In genomic region chr4:140641414-140641918, GRCm38 (mm10) we compare ENCODE assay signal across 10 mouse cellular contexts. TPM values are rescaled to one million over a fixed set of nuclear protein-coding genes. Genes with fewer than 3 reads are reported as not detected.
DNase-seq lines count a peak whose midpoint lies in the region; ATAC-seq and TF ChIP-seq lines count a peak whose summit lies in the region.
"Had no signal": no experiment of that assay in that cellular context is flagged by ENCODE, and none has a peak within 500 bp of the region (broad histone marks: within the 10 kb centered on the region; RNA-seq: fewer than 3 reads in every experiment).

No protein-coding gene starts in this region.

- peaks cover 15% of the 10 kb centered on the region; the same call in 1 of the 2 replicates for H3K36me3 ChIP-seq in kidney, embryonic 15.5 days
- H3K36me3 ChIP-seq in ES-E14 (ENCODE audit: control insufficient read depth, insufficient read depth, low read length, poor library complexity, severe bottlenecking) = no peaks in the 10 kb centered on the region
- no peaks in the 10 kb centered on the region for H3K36me3 ChIP-seq in hindbrain, embryonic 15.5 days
- H3K36me3 ChIP-seq: lung, embryonic 15.5 days had no signal

- peak overlapping the region; percentile 68 for H3K27ac ChIP-seq in kidney, embryonic 15.5 days
- peak overlapping the region; percentile 69; the same call in 1 of the 2 replicates for H3K27ac ChIP-seq in ES-E14 (ENCODE audit: insufficient read depth, low read depth, low read length, poor library complexity, severe bottlenecking)
- H3K27ac ChIP-seq in hindbrain, embryonic 15.5 days (replicated peaks) = peak overlapping the region; percentile 56
- H3K27ac ChIP-seq: limb, embryonic 13.5 days; lung, embryonic 15.5 days had no signal

- H3K9ac ChIP-seq in kidney, embryonic 15.5 days = 0 out of 2 replicates have a peak overlapping the region, but pooled peaks have one; percentile 1
- H3K9ac ChIP-seq in ES-E14 (ENCODE audit: insufficient read depth, low read depth, low read length, poor library complexity, severe bottlenecking) = no peak overlapping the region
- H3K9ac ChIP-seq in hindbrain, embryonic 15.5 days = no peak overlapping the region
- H3K9ac ChIP-seq: limb, embryonic 13.5 days; lung, embryonic 15.5 days had no signal

- no peaks in the 10 kb centered on the region for H3K27me3 ChIP-seq in kidney, embryonic 15.5 days
- no peaks in the 10 kb centered on the region for H3K27me3 ChIP-seq in hindbrain, embryonic 15.5 days
- H3K27me3 ChIP-seq: limb, embryonic 13.5 days; lung, embryonic 15.5 days had no signal

- DNase-seq in kidney, adult 8-10 months = no peak
- no peak for DNase-seq in ES-E14 (ENCODE audit: low read depth, low spot score)
- DNase-seq in cerebellum, adult 11-12 months = peak; percentile 83
- DNase-seq in adrenal gland, adult 8-10 months = no peak
- DNase-seq: kidney, postnatal 14 days had no signal

- in situ Hi-C loops in ES-E14 (cut with MboI; ENCODE audit: low sequenced_read_pairs in 2 of 2, unreplicated experiment in 2 of 2) = no loop called here

- H3K4me1 ChIP-seq in kidney, embryonic 15.5 days = peaks cover 64% of the 10 kb centered on the region
- peaks cover 4 to 23% of the 10 kb centered on the region in 2 experiments; a peak in 3 of 4 replicates for H3K4me1 ChIP-seq in ES-E14 (ENCODE audit: control insufficient read depth in 2 of 2, insufficient read depth in 2 of 2, low read length in 2 of 2, poor library complexity in 1 of 2)
- peaks cover 58% of the 10 kb centered on the region for H3K4me1 ChIP-seq in hindbrain, embryonic 15.5 days (replicated peaks)

- H3K4me2 ChIP-seq in kidney, embryonic 15.5 days = no peak overlapping the region
- no peak overlapping the region for H3K4me2 ChIP-seq in hindbrain, embryonic 15.5 days
- H3K4me2 ChIP-seq: limb, embryonic 13.5 days; lung, embryonic 15.5 days had no signal

- H3K9me3 ChIP-seq in kidney, embryonic 15.5 days (replicated peaks) = peaks cover 3% of the 10 kb centered on the region; the same call in 1 of the 2 replicates
- no peaks in the 10 kb centered on the region for H3K9me3 ChIP-seq in ES-E14 (ENCODE audit: control insufficient read depth, insufficient read depth, low read depth, low read length)
- no peaks in the 10 kb centered on the region for H3K9me3 ChIP-seq in hindbrain, embryonic 15.5 days
- H3K9me3 ChIP-seq: limb, embryonic 13.5 days; lung, embryonic 15.5 days had no signal

- peak; percentile 53 for ATAC-seq in kidney, embryonic 15.5 days (replicated peaks; ENCODE audit: low FRiP score)
- no peak for ATAC-seq in hindbrain, embryonic 15.5 days (ENCODE audit: low FRiP score, low read depth)
- no peak for ATAC-seq in CD4-positive, CD25-positive, alpha-beta regulatory T cell, adult 4 months

- 40% methylated on average over 5 of the region's 5 CpGs for WGBS in kidney, embryonic 15.5 days
- 55% methylated on average over 5 of the region's 5 CpGs for WGBS in hindbrain, embryonic 15.5 days

- H3K4me3 ChIP-seq in kidney, embryonic 15.5 days (replicated peaks) = no peak overlapping the region
- H3K4me3 ChIP-seq in ES-E14 (ENCODE audit: insufficient read depth in 1 of 2, low read depth in 1 of 2, low read length in 2 of 2, poor library complexity in 1 of 2, severe bottlenecking in 1 of 2) = no peak overlapping the region
- no peak overlapping the region for H3K4me3 ChIP-seq in hindbrain, embryonic 15.5 days
- H3K4me3 ChIP-seq: limb, embryonic 13.5 days; lung, embryonic 15.5 days had no signal

TF ChIP-seq in ES-E14, 5 proteins besides CTCF, POLR2A, EP300 and RAD21:
- TF ChIP-seq CHD2 (IDR thresholded peaks at IDR 0.05; ENCODE audit: low read depth, low read length) (no peak), HCFC1 (IDR thresholded peaks at IDR 0.05; ENCODE audit: borderline replicate concordance, insufficient read depth, low read length) (no peak), ZNF384 (IDR thresholded peaks at IDR 0.05; ENCODE audit: low read depth, low read length) (no peak), MAFK (IDR thresholded peaks at IDR 0.05; ENCODE audit: insufficient read depth, low read depth, low read length) (no peak), ZC3H11A (IDR thresholded peaks at IDR 0.05; ENCODE audit: borderline replicate concordance, low read depth, low read length) (no peak)

RNA-seq across cellular contexts. Expression of gene Arhgef10l, which starts 24.3 kb away (rescaled TPM):
- 20.3 and 20.7 TPM in 2 replicates for polyA plus RNA-seq in kidney, embryonic 15.5 days (2015; fragmentation: Nextera tagmentation; extraction: Ambion mirVana)
- 14.8 and 20.0 TPM in 2 replicates for total RNA-seq in ES-E14 (2012; rRNA removed)
- polyA plus RNA-seq in hindbrain, embryonic 15.5 days (2015; fragmentation: Nextera tagmentation; extraction: Ambion mirVana) = 26.2 and 28.2 TPM in 2 replicates
- polyA plus RNA-seq in CD4-positive, CD25-positive, alpha-beta regulatory T cell, adult 4 months (2017; shearing (Covaris generic)) = under 1 TPM in 1 of 2 experiments, not detected in 1; 0.16 TPM
- 10 to 100 TPM; 13.3 to 46.3 (median 28.5) TPM for total RNA-seq in adrenal gland, adult 8-10 months (2022)

RNA-seq across cellular contexts. Expression of gene Rcc2, which starts 58.9 kb away (rescaled TPM):
- 26.8 and 28.8 TPM in 2 replicates for polyA plus RNA-seq in kidney, embryonic 15.5 days (2015; fragmentation: Nextera tagmentation; extraction: Ambion mirVana)
- 250 and 322 TPM in 2 replicates for total RNA-seq in ES-E14 (2012; rRNA removed)
- polyA plus RNA-seq in hindbrain, embryonic 15.5 days (2015; fragmentation: Nextera tagmentation; extraction: Ambion mirVana) = 25.0 and 28.8 TPM in 2 replicates
- polyA plus RNA-seq in CD4-positive, CD25-positive, alpha-beta regulatory T cell, adult 4 months (2017; shearing (Covaris generic)) = 10 to 100 TPM; 18.7 to 20.4 TPM
- total RNA-seq in adrenal gland, adult 8-10 months (2022) = 10 to 100 TPM; 71.0 to 87.5 (median 77.3) TPM

Comparison
In these comparisons a context has a peak if more than half of its experiments do, and no peak if none do; other contexts are left out.
1. RNA of gene Arhgef10l, which starts 24.3 kb away (polyA plus RNA-seq): 26.2 to 28.2 TPM in hindbrain, embryonic 15.5 days and 20.3 to 20.7 TPM in kidney, embryonic 15.5 days; 0.16 TPM in CD4-positive, CD25-positive, alpha-beta regulatory T cell, adult 4 months; every median in the first group is over 10 times any median in the second.
2. Peak in every context shown above with its lines, with median percentiles within 50 percentile points of each other: H3K27ac ChIP-seq.